Mouse (Mus musculus): ENCODE measurements around the gene Afap1. TPM values are rescaled to one million over a fixed set of nuclear protein-coding genes. Genes with fewer than 3 reads are reported as not detected.

The Afap1 gene
- polyA plus RNA-seq, 2 experiments, result 19.5 to 20.4 TPM

GRCm38 (mm10) chr5:36040398-36041235, 147.5 kb downstream of the Afap1 start:
- Histone ChIP-seq H3K4me3 (replicated peaks; ENCODE audit: low read length) (no peak overlapping the region), H3K9me3 (ENCODE audit: control insufficient read depth, low read length) (no peaks in the 10 kb centered on the region), H3K27me3 (ENCODE audit: control insufficient read depth, insufficient read depth, low read length) (no peaks in the 10 kb centered on the region), H3K36me3 (ENCODE audit: control insufficient read depth, insufficient read depth, low read length) (peaks cover 16% of the 10 kb centered on the region; the same call in 1 of the 2 replicates), H3K9ac (ENCODE audit: low read depth, low read length, severe bottlenecking) (peak overlapping the region; percentile 4; the same call in 1 of the 2 replicates), H3K27ac (replicated peaks; ENCODE audit: low read depth, low read length) (peak overlapping the region; percentile 68), H3K4me1 (ENCODE audit: control insufficient read depth, insufficient read depth, low read length) (peaks cover 14% of the 10 kb centered on the region), H3K4me2 (replicated peaks; ENCODE audit: low read depth, low read length, severe bottlenecking) (peak overlapping the region; percentile 6; the same call in 1 of the 2 replicates)
- DNase-seq (ENCODE audit: low spot score), result peak; percentile 84
- no peak for TF ChIP-seq POLR2A (IDR thresholded peaks at IDR 0.05; ENCODE audit: borderline replicate concordance, extremely low read depth, insufficient read depth, insufficient read length)
- ATAC-seq (ENCODE audit: low FRiP score, low read depth), result peak; percentile 87
- 35% methylated on average over 13 of the region's 13 CpGs for WGBS

- Histone ChIP-seq H3K9ac (ENCODE audit: low read depth, low read length, severe bottlenecking) (peak overlapping the region; percentile 4; the same call in 1 of the 2 replicates), H3K4me2 (replicated peaks; ENCODE audit: low read depth, low read length, severe bottlenecking) (peak overlapping the region; percentile 6; the same call in 1 of the 2 replicates), H3K27me3 (ENCODE audit: control insufficient read depth, insufficient read depth, low read length) (no peaks in the 10 kb centered on the region), H3K4me3 (replicated peaks; ENCODE audit: low read length) (no peak overlapping the region), H3K36me3 (ENCODE audit: control insufficient read depth, insufficient read depth, low read length) (peaks cover 20% of the 10 kb centered on the region; the same call in 1 of the 2 replicates), H3K4me1 (ENCODE audit: control insufficient read depth, insufficient read depth, low read length) (peaks cover 14% of the 10 kb centered on the region), H3K27ac (replicated peaks; ENCODE audit: low read depth, low read length) (peak overlapping the region; percentile 68), H3K9me3 (ENCODE audit: control insufficient read depth, low read length) (no peaks in the 10 kb centered on the region)
- no peak for TF ChIP-seq POLR2A (IDR thresholded peaks at IDR 0.05; ENCODE audit: borderline replicate concordance, extremely low read depth, insufficient read depth, insufficient read length)
- ATAC-seq (ENCODE audit: low FRiP score, low read depth) (no peak; the same call in 1 of the 2 replicates), DNase-seq (ENCODE audit: low spot score) (no peak)
Measured at GRCm38 (mm10) chr5:36041236-36041562, 148.1 kb downstream of the Afap1 start.

- peak overlapping the region; percentile 68 for H3K27ac ChIP-seq (replicated peaks; ENCODE audit: low read depth, low read length)
- DNase-seq (ENCODE audit: low spot score) (no peak), ATAC-seq (ENCODE audit: low FRiP score, low read depth) (no peak)
- H3K9me3 ChIP-seq (ENCODE audit: control insufficient read depth, low read length), result no peaks in the 10 kb centered on the region
- H3K4me1 ChIP-seq (ENCODE audit: control insufficient read depth, insufficient read depth, low read length), result peaks cover 14% of the 10 kb centered on the region
- TF ChIP-seq POLR2A (IDR thresholded peaks at IDR 0.05; ENCODE audit: borderline replicate concordance, extremely low read depth, insufficient read depth, insufficient read length), result no peak
- H3K27me3 ChIP-seq (ENCODE audit: control insufficient read depth, insufficient read depth, low read length), result no peaks in the 10 kb centered on the region
- H3K36me3 ChIP-seq (ENCODE audit: control insufficient read depth, insufficient read depth, low read length), result peaks cover 20% of the 10 kb centered on the region; the same call in 1 of the 2 replicates
- no peak overlapping the region for H3K9ac ChIP-seq (ENCODE audit: low read depth, low read length, severe bottlenecking)
- no peak overlapping the region for H3K4me3 ChIP-seq (replicated peaks; ENCODE audit: low read length)
- 79% methylated on average over 6 of the region's 6 CpGs for WGBS
- H3K4me2 ChIP-seq (replicated peaks; ENCODE audit: low read depth, low read length, severe bottlenecking), result no peak overlapping the region
Measured at GRCm38 (mm10) chr5:36041756-36042155, 148.6 kb downstream of the Afap1 start.

GRCm38 (mm10) chr5:36043154-36043553, 150.0 kb downstream of the Afap1 start:
- 94% methylated on average over 2 of the region's 2 CpGs for WGBS
- no peak overlapping the region for H3K4me2 ChIP-seq (replicated peaks; ENCODE audit: low read depth, low read length, severe bottlenecking)

More at GRCm38 (mm10) chr5:36043154-36043553, 150.0 kb downstream of the Afap1 start:
- Histone ChIP-seq H3K9ac (ENCODE audit: low read depth, low read length, severe bottlenecking) (no peak overlapping the region), H3K9me3 (ENCODE audit: control insufficient read depth, low read length) (no peaks in the 10 kb centered on the region), H3K4me1 (ENCODE audit: control insufficient read depth, insufficient read depth, low read length) (peaks cover 14% of the 10 kb centered on the region), H3K27ac (replicated peaks; ENCODE audit: low read depth, low read length) (no peak overlapping the region), H3K36me3 (ENCODE audit: control insufficient read depth, insufficient read depth, low read length) (peaks cover 18% of the 10 kb centered on the region), H3K27me3 (ENCODE audit: control insufficient read depth, insufficient read depth, low read length) (no peaks in the 10 kb centered on the region), H3K4me3 (replicated peaks; ENCODE audit: low read length) (no peak overlapping the region)
- TF ChIP-seq POLR2A (IDR thresholded peaks at IDR 0.05; ENCODE audit: borderline replicate concordance, extremely low read depth, insufficient read depth, insufficient read length), result no peak
- no peak for ATAC-seq (ENCODE audit: low FRiP score, low read depth)
- DNase-seq (ENCODE audit: low spot score), result no peak

Other genes with a start within 250 kb of the Afap1 start
- gene Htra3, start 213.5 kb upstream of the Afap1 start, polyA plus RNA-seq (2012; rRNA removed), result 48.8 and 73.1 TPM in 2 replicates
- 49.2 and 59.2 TPM in 2 replicates for gene Htra3, start 213.5 kb upstream of the Afap1 start, polyA plus RNA-seq (2014; fragmentation: Nextera tagmentation; extraction: Ambion mirVana)
- 2.9 and 3.5 TPM in 2 replicates for gene Sh3tc1, start 153.3 kb upstream of the Afap1 start, polyA plus RNA-seq (2012; rRNA removed)
- gene Sh3tc1, start 153.3 kb upstream of the Afap1 start, polyA plus RNA-seq (2014; fragmentation: Nextera tagmentation; extraction: Ambion mirVana), result 4.6 and 5.2 TPM in 2 replicates
- gene Ablim2, start 135.4 kb upstream of the Afap1 start, polyA plus RNA-seq (2012; rRNA removed), result 3.8 and 4.7 TPM in 2 replicates
- gene Ablim2, start 135.4 kb upstream of the Afap1 start, polyA plus RNA-seq (2014; fragmentation: Nextera tagmentation; extraction: Ambion mirVana), result 1.8 and 1.9 TPM in 2 replicates